Mouse (Mus musculus) cerebellum, adult 2 months (tissue): ENCODE measurements around the gene Pacrg.

Experiments
- CTCF ChIP-seq: fragments of 200-500 bp; IDR thresholded peaks from 2 replicates; pipeline ENCODE4 v1.5.1; 2011; ENCODE audit warnings: low read depth, mild to moderate bottlenecking, control low read depth, low read length, moderate library complexity, borderline replicate concordance; ENCODE audit not compliant: insufficient read depth
- POLR2A ChIP-seq: fragments of 200-500 bp; IDR thresholded peaks from 2 replicates; pipeline ENCODE4 v1.6.1; 2011; ENCODE audit warnings: low read length, control low read depth, borderline replicate concordance; ENCODE audit not compliant: insufficient read depth

GRCm38 (mm10) chr17:10521282-10521681, 318.8 kb downstream of the Pacrg start:
- no peak for TF ChIP-seq CTCF
- no peak for TF ChIP-seq POLR2A
